10 mouse cellular contexts compared by ENCODE assay signal in the genomic region with DNA sequence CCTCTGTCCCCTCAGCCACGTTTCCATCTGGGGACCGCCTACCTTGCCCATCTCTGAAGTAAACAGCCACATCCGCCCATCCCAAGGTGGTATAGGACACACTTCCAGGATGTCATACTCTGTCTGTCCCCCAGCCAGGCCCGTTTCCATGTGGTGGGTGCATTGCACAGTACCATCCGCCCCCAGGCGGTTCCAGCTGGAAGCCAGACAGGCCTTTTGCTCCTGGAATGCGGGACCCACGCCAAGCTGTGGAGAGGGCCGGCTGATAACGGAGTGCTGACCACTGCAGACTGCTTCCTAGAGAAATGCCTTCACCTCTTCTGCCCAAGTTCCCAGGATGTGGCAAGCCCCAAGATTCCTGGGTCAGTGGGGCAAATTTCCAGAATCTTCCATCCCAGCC.
DNase-seq lines count a peak whose midpoint lies in the region; ATAC-seq lines count a peak whose summit lies in the region.
"Had no signal": no experiment of that assay in that cellular context is flagged by ENCODE, and none has a peak within 500 bp of the region (broad histone marks: within the 10 kb centered on the region; RNA-seq: fewer than 3 reads in every experiment).

No protein-coding gene starts in this region.

- peaks cover 20% of the 10 kb centered on the region; the same call in 1 of the 2 replicates for H3K4me1 ChIP-seq in liver, embryonic 12.5 days
- H3K4me1 ChIP-seq in embryonic facial prominence, embryonic 13.5 days: peaks cover 14% of the 10 kb centered on the region
- H3K4me1 ChIP-seq in limb, embryonic 15.5 days: peaks cover 15% of the 10 kb centered on the region
- H3K4me1 ChIP-seq in stomach, embryonic 16.5 days (ENCODE audit: control insufficient read depth, insufficient read depth, low read length): peaks cover 36% of the 10 kb centered on the region

- H3K9me3 ChIP-seq in liver, embryonic 12.5 days (replicated peaks): no peaks in the 10 kb centered on the region
- no peaks in the 10 kb centered on the region for H3K9me3 ChIP-seq in embryonic facial prominence, embryonic 13.5 days
- no peaks in the 10 kb centered on the region for H3K9me3 ChIP-seq in limb, embryonic 15.5 days
- H3K9me3 ChIP-seq in stomach, embryonic 16.5 days (replicated peaks; ENCODE audit: control insufficient read depth, low read length): no peaks in the 10 kb centered on the region
- H3K9me3 ChIP-seq: embryonic facial prominence, embryonic 15.5 days; G1E had no signal

- no peaks in the 10 kb centered on the region for H3K36me3 ChIP-seq in liver, embryonic 12.5 days
- no peaks in the 10 kb centered on the region for H3K36me3 ChIP-seq in embryonic facial prominence, embryonic 13.5 days
- H3K36me3 ChIP-seq in limb, embryonic 15.5 days: no peaks in the 10 kb centered on the region
- H3K36me3 ChIP-seq in stomach, embryonic 16.5 days (ENCODE audit: control insufficient read depth, insufficient read depth, low read length): no peaks in the 10 kb centered on the region
- H3K36me3 ChIP-seq: embryonic facial prominence, embryonic 15.5 days; G1E had no signal

- H3K27ac ChIP-seq in liver, embryonic 12.5 days: no peak overlapping the region
- H3K27ac ChIP-seq in embryonic facial prominence, embryonic 13.5 days: 0 out of 2 replicates have a peak overlapping the region, but pooled peaks have one; percentile 28
- 0 out of 2 replicates have a peak overlapping the region, but pooled peaks have one; percentile 14 for H3K27ac ChIP-seq in limb, embryonic 15.5 days
- peak overlapping the region; percentile 59 for H3K27ac ChIP-seq in stomach, embryonic 16.5 days (ENCODE audit: low read length)

- intact Hi-C loops in heart, postnatal 14 days (cut with DNase I): loop anchor here (1.0 kb wide), 1 partner anchor 178 kb away; a partner anchor contains a TSS

- 53% methylated on average over 10 of the region's 10 CpGs for WGBS in liver, embryonic 12.5 days (ENCODE audit: insufficient replicate concordance)
- 37% methylated on average over 10 of the region's 10 CpGs for WGBS in embryonic facial prominence, embryonic 13.5 days
- 37% methylated on average over 10 of the region's 10 CpGs for WGBS in limb, embryonic 15.5 days
- WGBS in stomach, embryonic 16.5 days: 26% methylated on average over 10 of the region's 10 CpGs

- no peak for ATAC-seq in liver, embryonic 12.5 days
- ATAC-seq in embryonic facial prominence, embryonic 13.5 days (ENCODE audit: insufficient number of reproducible peaks, insufficient read depth, low FRiP score, low TSS enrichment, low read depth): no peak
- ATAC-seq in limb, embryonic 15.5 days (ENCODE audit: insufficient number of reproducible peaks, low FRiP score, low TSS enrichment, low read depth): no peak
- ATAC-seq in stomach, embryonic 16.5 days (ENCODE audit: insufficient read depth, low FRiP score): peak; percentile 70; the same call in 1 of the 2 replicates

- no peak overlapping the region for H3K9ac ChIP-seq in liver, embryonic 12.5 days
- H3K9ac ChIP-seq in embryonic facial prominence, embryonic 13.5 days: peak overlapping the region; percentile 49
- H3K9ac ChIP-seq in limb, embryonic 15.5 days: no peak overlapping the region
- peak overlapping the region; percentile 22; the same call in 1 of the 2 replicates for H3K9ac ChIP-seq in stomach, embryonic 16.5 days (ENCODE audit: low read length)
- H3K9ac ChIP-seq: embryonic facial prominence, embryonic 15.5 days had no signal

- no peak overlapping the region for H3K4me2 ChIP-seq in liver, embryonic 12.5 days
- no peak overlapping the region for H3K4me2 ChIP-seq in embryonic facial prominence, embryonic 13.5 days
- H3K4me2 ChIP-seq in limb, embryonic 15.5 days: no peak overlapping the region
- no peak overlapping the region for H3K4me2 ChIP-seq in stomach, embryonic 16.5 days (ENCODE audit: low read depth, low read length)
- H3K4me2 ChIP-seq: embryonic facial prominence, embryonic 15.5 days had no signal

- no peak overlapping the region for H3K4me3 ChIP-seq in liver, embryonic 12.5 days
- no peak overlapping the region for H3K4me3 ChIP-seq in embryonic facial prominence, embryonic 13.5 days
- no peak overlapping the region for H3K4me3 ChIP-seq in limb, embryonic 15.5 days
- no peak overlapping the region for H3K4me3 ChIP-seq in stomach, embryonic 16.5 days (replicated peaks; ENCODE audit: low read length)
- H3K4me3 ChIP-seq: embryonic facial prominence, embryonic 15.5 days had no signal

- peak; percentile 69 for DNase-seq in liver
- DNase-seq in heart, postnatal 14 days: peak; percentile 90 to 94
- no peak for DNase-seq in retina, postnatal 1 day
- no peak for DNase-seq in cerebellum, adult 9-11 months

- peaks cover 20% of the 10 kb centered on the region for H3K27me3 ChIP-seq in liver, embryonic 12.5 days (replicated peaks)
- no peaks in the 10 kb centered on the region for H3K27me3 ChIP-seq in embryonic facial prominence, embryonic 13.5 days
- H3K27me3 ChIP-seq in limb, embryonic 15.5 days: no peaks in the 10 kb centered on the region
- no peaks in the 10 kb centered on the region for H3K27me3 ChIP-seq in stomach, embryonic 16.5 days (ENCODE audit: control insufficient read depth, insufficient read depth, low read length)
- H3K27me3 ChIP-seq: embryonic facial prominence, embryonic 15.5 days had no signal

Comparison
In these comparisons a context has a peak if more than half of its experiments do, and no peak if none do; other contexts are left out.
1. DNase-seq: peak in liver (single experiment) and heart, postnatal 14 days (2 of 2); none in retina, postnatal 1 day (single experiment) and cerebellum, adult 9-11 months (single experiment).
2. H3K9ac ChIP-seq: peak in embryonic facial prominence, embryonic 13.5 days (single experiment) and stomach, embryonic 16.5 days (single experiment); none in liver, embryonic 12.5 days (single experiment) and limb, embryonic 15.5 days (single experiment).